Mouse (Mus musculus) liver, embryonic 16.5 days (tissue): ENCODE data around the gene BC051019. TPM values are rescaled to one million over a fixed set of nuclear protein-coding genes. Genes with fewer than 3 reads are reported as not detected.
A peak's percentile ranks its signal among the peaks of the same experiment; 100 is the strongest.

Experiments
- ATAC-seq: fragments of 200-750 bp; cut with Nextera tagmentation; 2 replicates; pipeline ENCODE4 v1.8.0; 2017; ENCODE audit warnings: low read depth, mild to moderate bottlenecking, moderate number of reproducible peaks, moderate library complexity
- H3K27ac ChIP-seq: fragments of 300-500 bp; sonication (generic); 2 replicates; pipeline ENCODE4 v1.5.1; 2014; ENCODE audit warnings: mild to moderate bottlenecking, low read length
- H3K27me3 ChIP-seq: fragments of 300-500 bp; sonication (generic); 2 replicates; pipeline ENCODE4 v1.6.1; 2014; ENCODE audit warnings: low read depth, low read length, mixed read lengths; ENCODE audit not compliant: control insufficient read depth, insufficient read depth
- H3K36me3 ChIP-seq: fragments of 300-500 bp; sonication (generic); 2 replicates; pipeline ENCODE4 v1.6.1; 2014; ENCODE audit warnings: mild to moderate bottlenecking; ENCODE audit not compliant: control insufficient read depth, insufficient read depth
- H3K4me1 ChIP-seq: fragments of 300-500 bp; sonication (generic); 2 replicates; pipeline ENCODE4 v1.6.1; 2014; ENCODE audit warnings: low read depth, low read length, mixed read lengths; ENCODE audit not compliant: control insufficient read depth
- H3K4me2 ChIP-seq: fragments of 300-500 bp; sonication (generic); 2 replicates; pipeline ENCODE4 v1.6.1; 2014; ENCODE audit warnings: low read depth, low read length, mixed read lengths
- H3K4me3 ChIP-seq: fragments of 300-500 bp; sonication (generic); 2 replicates; pipeline ENCODE4 v1.5.1; 2014; ENCODE audit warnings: low read depth, mild to moderate bottlenecking, low read length
- H3K9ac ChIP-seq: fragments of 300-500 bp; sonication (generic); 2 replicates; pipeline ENCODE4 v1.6.1; 2014; ENCODE audit warnings: low read depth, low read length
- H3K9me3 ChIP-seq: fragments of 300-500 bp; sonication (generic); replicated peaks from 2 replicates; pipeline ENCODE4 v1.6.1; 2016; ENCODE audit warnings: low read length; ENCODE audit not compliant: control insufficient read depth
- WGBS: fragments of 180-500 bp; shearing (Covaris S2); extraction: QIAGEN DNeasy Blood & Tissue Kit; methylation state at CpG from one replicate; pipeline ENCODE4 v1.1.7; 2014; ENCODE audit not compliant: insufficient replicate concordance; 5-methylcytosine and 5-hydroxymethylcytosine counted together
- polyA plus RNA-seq: library from polyadenylated mRNA; unstranded; fragments of >200 nt; fragmentation: Nextera tagmentation; extraction: Ambion mirVana; gene quantifications from 2 replicates; pipeline ENCODE4 v1.2.1, GENCODE M21; 2015

Gene BC051019
- polyA plus RNA-seq: 0.07 TPM in 1 of 2 replicates, not detected in the other

- ATAC-seq: no peak
- Histone ChIP-seq H3K27ac (no peak within 1 kb of the TSS), H3K4me3 (no peak within 1 kb of the TSS), H3K9ac (no peak within 1 kb of the TSS), H3K9me3 (no peaks in the 10 kb centered on the region; the same call in 1 of the 2 replicates), H3K4me1 (no peaks in the 10 kb centered on the region), H3K4me2 (no peak within 1 kb of the TSS), H3K27me3 (no peaks in the 10 kb centered on the region), H3K36me3 (no peaks in the 10 kb centered on the region)
- WGBS: 84% methylated on average over 5 of the region's 5 CpGs
Observed at GRCm38 (mm10) chr7:109723697-109724096, at the start of gene BC051019. BC051019 (minus strand) TSS chr7:109723850.

- no peak overlapping the region for H3K27ac ChIP-seq
- no peak for ATAC-seq
- no peaks in the 10 kb centered on the region for H3K36me3 ChIP-seq
Observed at GRCm38 (mm10) chr7:109772251-109772650, 48.6 kb upstream of the BC051019 start.

GRCm38 (mm10) chr7:109768699-109769383 is 45.2 kb upstream of the BC051019 start:
- peaks cover 15% of the 10 kb centered on the region for H3K4me1 ChIP-seq
- no peak for ATAC-seq
- H3K4me2 ChIP-seq: no peak overlapping the region
- no peaks in the 10 kb centered on the region for H3K36me3 ChIP-seq
- no peak overlapping the region for H3K9ac ChIP-seq
- no peaks in the 10 kb centered on the region for H3K9me3 ChIP-seq
- WGBS: 13% methylated on average over 2 of the region's 2 CpGs
- no peak overlapping the region for H3K27ac ChIP-seq
- H3K4me3 ChIP-seq: no peak overlapping the region
- no peaks in the 10 kb centered on the region for H3K27me3 ChIP-seq

More at GRCm38 (mm10) chr7:109772251-109772650, 48.6 kb upstream of the BC051019 start:
- Histone ChIP-seq H3K9ac (no peak overlapping the region), H3K27me3 (no peaks in the 10 kb centered on the region), H3K9me3 (no peaks in the 10 kb centered on the region), H3K4me3 (no peak overlapping the region), H3K4me1 (peaks cover 12% of the 10 kb centered on the region), H3K4me2 (no peak overlapping the region)

GRCm38 (mm10) chr7:109767575-109768350 is 44.1 kb upstream of the BC051019 start:
- H3K36me3 ChIP-seq: no peaks in the 10 kb centered on the region
- H3K4me1 ChIP-seq: peaks cover 15% of the 10 kb centered on the region
- 0 out of 2 replicates have a peak overlapping the region, but pooled peaks have one; percentile 2 for H3K27ac ChIP-seq
- no peaks in the 10 kb centered on the region for H3K27me3 ChIP-seq
- H3K9me3 ChIP-seq: no peaks in the 10 kb centered on the region
- no peak overlapping the region for H3K4me3 ChIP-seq
- ATAC-seq: peak; percentile 86
- WGBS: 57% methylated on average over 7 of the region's 7 CpGs
- no peak overlapping the region for H3K9ac ChIP-seq
- H3K4me2 ChIP-seq: peak overlapping the region; percentile 24

- Histone ChIP-seq H3K4me1 (peaks cover 14% of the 10 kb centered on the region), H3K36me3 (no peaks in the 10 kb centered on the region), H3K27ac (no peak overlapping the region), H3K9me3 (no peaks in the 10 kb centered on the region), H3K4me2 (no peak overlapping the region), H3K9ac (no peak overlapping the region), H3K4me3 (no peak overlapping the region), H3K27me3 (no peaks in the 10 kb centered on the region)
- 62% methylated on average over 2 of the region's 2 CpGs for WGBS
- no peak for ATAC-seq
Observed at GRCm38 (mm10) chr7:109764009-109764408, 40.4 kb upstream of the BC051019 start.

- H3K4me3 ChIP-seq: no peak overlapping the region
- no peak for ATAC-seq
- no peaks in the 10 kb centered on the region for H3K9me3 ChIP-seq
- H3K4me2 ChIP-seq: no peak overlapping the region
- H3K9ac ChIP-seq: no peak overlapping the region
- H3K4me1 ChIP-seq: peaks cover 10% of the 10 kb centered on the region
- WGBS: 80% methylated on average over 3 of the region's 3 CpGs
- no peaks in the 10 kb centered on the region for H3K27me3 ChIP-seq
- no peaks in the 10 kb centered on the region for H3K36me3 ChIP-seq
- H3K27ac ChIP-seq: no peak overlapping the region
Observed at GRCm38 (mm10) chr7:109756291-109756690, 32.6 kb upstream of the BC051019 start.

- H3K9me3 ChIP-seq: no peaks in the 10 kb centered on the region
- peaks cover 13% of the 10 kb centered on the region for H3K4me1 ChIP-seq
- WGBS: 79% methylated on average over 8 of the region's 8 CpGs
- no peaks in the 10 kb centered on the region for H3K27me3 ChIP-seq
- no peaks in the 10 kb centered on the region for H3K36me3 ChIP-seq
- H3K4me2 ChIP-seq: no peak overlapping the region
- ATAC-seq: no peak
- no peak overlapping the region for H3K9ac ChIP-seq
- H3K27ac ChIP-seq: no peak overlapping the region
- no peak overlapping the region for H3K4me3 ChIP-seq
Observed at GRCm38 (mm10) chr7:109754034-109754433, 30.4 kb upstream of the BC051019 start.

- under 1% methylated on average over 72 of the region's 74 CpGs for WGBS
- peak within 1 kb of the TSS; percentile 81 for H3K4me3 ChIP-seq
- peak within 1 kb of the TSS; percentile 88 for H3K9ac ChIP-seq
- ATAC-seq: peak; percentile 90
- no peaks in the 10 kb centered on the region for H3K27me3 ChIP-seq
- H3K36me3 ChIP-seq: no peaks in the 10 kb centered on the region; the same call in 1 of the 2 replicates
- peak within 1 kb of the TSS; percentile 85 for H3K27ac ChIP-seq
- peak within 1 kb of the TSS; percentile 77 for H3K4me2 ChIP-seq
- H3K4me1 ChIP-seq: peaks cover 13% of the 10 kb centered on the region
- H3K9me3 ChIP-seq: no peaks in the 10 kb centered on the region
Observed at GRCm38 (mm10) chr7:109752008-109752925, 28.6 kb upstream of the BC051019 start, which contains the start of gene Tmem9b. Tmem9b (minus strand) TSS chr7:109752875.
